Mouse (Mus musculus): ENCODE results near the gene Mroh3. TPM values are rescaled to one million over a fixed set of nuclear protein-coding genes. Genes with fewer than 3 reads are reported as not detected.

The Mroh3 gene
- total RNA-seq, 1 experiment: 0.22 TPM

GRCm38 (mm10) chr1:136249662-136250061, 37.0 kb upstream of the Mroh3 start:
- H3K4me3 ChIP-seq (ENCODE audit: insufficient read depth in 1 of 2, low read depth in 1 of 2, low read length in 2 of 2, poor library complexity in 1 of 2, severe bottlenecking in 1 of 2): no peak overlapping the region
- DNase-seq (ENCODE audit: low read depth, low spot score): no peak
- no peak for TF ChIP-seq ZNF384 (IDR thresholded peaks at IDR 0.05; ENCODE audit: low read depth, low read length)
- no peak for TF ChIP-seq HCFC1 (IDR thresholded peaks at IDR 0.05; ENCODE audit: borderline replicate concordance, insufficient read depth, low read length)
- no peak for TF ChIP-seq MAFK (IDR thresholded peaks at IDR 0.05; ENCODE audit: insufficient read depth, low read depth, low read length)
- TF ChIP-seq CHD2 (IDR thresholded peaks at IDR 0.05; ENCODE audit: low read depth, low read length): no peak
- no peak for TF ChIP-seq ZC3H11A (IDR thresholded peaks at IDR 0.05; ENCODE audit: borderline replicate concordance, low read depth, low read length)
- in situ Hi-C loops (cut with MboI; ENCODE audit: low sequenced_read_pairs in 2 of 2, unreplicated experiment in 2 of 2): no loop called here
- H3K9me3 ChIP-seq (ENCODE audit: control insufficient read depth, insufficient read depth, low read depth, low read length): no peaks in the 10 kb centered on the region
- no peaks in the 10 kb centered on the region for H3K4me1 ChIP-seq (ENCODE audit: control insufficient read depth in 2 of 2, insufficient read depth in 2 of 2, low read length in 2 of 2, poor library complexity in 1 of 2)
- no peaks in the 10 kb centered on the region for H3K36me3 ChIP-seq (ENCODE audit: control insufficient read depth, insufficient read depth, low read length, poor library complexity, severe bottlenecking)
- no peak overlapping the region for H3K27ac ChIP-seq (ENCODE audit: insufficient read depth, low read depth, low read length, poor library complexity, severe bottlenecking)
- H3K9ac ChIP-seq (ENCODE audit: insufficient read depth, low read depth, low read length, poor library complexity, severe bottlenecking): no peak overlapping the region

- DNase-seq (ENCODE audit: low read depth, low spot score): no peak
- in situ Hi-C loops (cut with MboI; ENCODE audit: low sequenced_read_pairs in 2 of 2, unreplicated experiment in 2 of 2): no loop called here
- H3K4me1 ChIP-seq (ENCODE audit: control insufficient read depth in 2 of 2, insufficient read depth in 2 of 2, low read length in 2 of 2, poor library complexity in 1 of 2): no peaks in the 10 kb centered on the region
- H3K9me3 ChIP-seq (ENCODE audit: control insufficient read depth, insufficient read depth, low read depth, low read length): no peaks in the 10 kb centered on the region
- H3K27ac ChIP-seq (ENCODE audit: insufficient read depth, low read depth, low read length, poor library complexity, severe bottlenecking): no peak overlapping the region
- TF ChIP-seq MAFK (IDR thresholded peaks at IDR 0.05; ENCODE audit: insufficient read depth, low read depth, low read length): no peak
- no peak for TF ChIP-seq CHD2 (IDR thresholded peaks at IDR 0.05; ENCODE audit: low read depth, low read length)
- no peak for TF ChIP-seq ZC3H11A (IDR thresholded peaks at IDR 0.05; ENCODE audit: borderline replicate concordance, low read depth, low read length)
- TF ChIP-seq HCFC1 (IDR thresholded peaks at IDR 0.05; ENCODE audit: borderline replicate concordance, insufficient read depth, low read length): no peak
- no peak for TF ChIP-seq ZNF384 (IDR thresholded peaks at IDR 0.05; ENCODE audit: low read depth, low read length)
- H3K9ac ChIP-seq (ENCODE audit: insufficient read depth, low read depth, low read length, poor library complexity, severe bottlenecking): no peak overlapping the region
- no peaks in the 10 kb centered on the region for H3K36me3 ChIP-seq (ENCODE audit: control insufficient read depth, insufficient read depth, low read length, poor library complexity, severe bottlenecking)
- no peak overlapping the region for H3K4me3 ChIP-seq (ENCODE audit: insufficient read depth in 1 of 2, low read depth in 1 of 2, low read length in 2 of 2, poor library complexity in 1 of 2, severe bottlenecking in 1 of 2)
Measured at GRCm38 (mm10) chr1:136247393-136247792, 34.8 kb upstream of the Mroh3 start.

GRCm38 (mm10) chr1:136244469-136244868, 31.8 kb upstream of the Mroh3 start:
- TF ChIP-seq ZC3H11A (IDR thresholded peaks at IDR 0.05; ENCODE audit: borderline replicate concordance, low read depth, low read length) (no peak), HCFC1 (IDR thresholded peaks at IDR 0.05; ENCODE audit: borderline replicate concordance, insufficient read depth, low read length) (no peak), CHD2 (IDR thresholded peaks at IDR 0.05; ENCODE audit: low read depth, low read length) (no peak), MAFK (IDR thresholded peaks at IDR 0.05; ENCODE audit: insufficient read depth, low read depth, low read length) (no peak), ZNF384 (IDR thresholded peaks at IDR 0.05; ENCODE audit: low read depth, low read length) (no peak)
- Histone ChIP-seq H3K36me3 (ENCODE audit: control insufficient read depth, insufficient read depth, low read length, poor library complexity, severe bottlenecking) (no peaks in the 10 kb centered on the region), H3K27ac (ENCODE audit: insufficient read depth, low read depth, low read length, poor library complexity, severe bottlenecking) (no peak overlapping the region), H3K9ac (ENCODE audit: insufficient read depth, low read depth, low read length, poor library complexity, severe bottlenecking) (no peak overlapping the region), H3K9me3 (ENCODE audit: control insufficient read depth, insufficient read depth, low read depth, low read length) (no peaks in the 10 kb centered on the region), H3K4me1 (ENCODE audit: control insufficient read depth in 2 of 2, insufficient read depth in 2 of 2, low read length in 2 of 2, poor library complexity in 1 of 2) (no peaks in the 10 kb centered on the region), H3K4me3 (ENCODE audit: insufficient read depth in 1 of 2, low read depth in 1 of 2, low read length in 2 of 2, poor library complexity in 1 of 2, severe bottlenecking in 1 of 2) (no peak overlapping the region)
- no peak for DNase-seq (ENCODE audit: low read depth, low spot score)
- in situ Hi-C loops (cut with MboI; ENCODE audit: low sequenced_read_pairs in 2 of 2, unreplicated experiment in 2 of 2): no loop called here

- TF ChIP-seq MAFK (IDR thresholded peaks at IDR 0.05; ENCODE audit: insufficient read depth, low read depth, low read length) (no peak), ZC3H11A (IDR thresholded peaks at IDR 0.05; ENCODE audit: borderline replicate concordance, low read depth, low read length) (no peak), HCFC1 (IDR thresholded peaks at IDR 0.05; ENCODE audit: borderline replicate concordance, insufficient read depth, low read length) (no peak), ZNF384 (IDR thresholded peaks at IDR 0.05; ENCODE audit: low read depth, low read length) (no peak), CHD2 (IDR thresholded peaks at IDR 0.05; ENCODE audit: low read depth, low read length) (no peak)
- no peak for DNase-seq (ENCODE audit: low read depth, low spot score)
- no peak overlapping the region for H3K27ac ChIP-seq (ENCODE audit: insufficient read depth, low read depth, low read length, poor library complexity, severe bottlenecking)
- in situ Hi-C loops (cut with MboI; ENCODE audit: low sequenced_read_pairs in 2 of 2, unreplicated experiment in 2 of 2): no loop called here
- no peak overlapping the region for H3K9ac ChIP-seq (ENCODE audit: insufficient read depth, low read depth, low read length, poor library complexity, severe bottlenecking)
- no peak overlapping the region for H3K4me3 ChIP-seq (ENCODE audit: insufficient read depth in 1 of 2, low read depth in 1 of 2, low read length in 2 of 2, poor library complexity in 1 of 2, severe bottlenecking in 1 of 2)
- no peaks in the 10 kb centered on the region for H3K9me3 ChIP-seq (ENCODE audit: control insufficient read depth, insufficient read depth, low read depth, low read length)
- no peaks in the 10 kb centered on the region for H3K4me1 ChIP-seq (ENCODE audit: control insufficient read depth in 2 of 2, insufficient read depth in 2 of 2, low read length in 2 of 2, poor library complexity in 1 of 2)
- no peaks in the 10 kb centered on the region for H3K36me3 ChIP-seq (ENCODE audit: control insufficient read depth, insufficient read depth, low read length, poor library complexity, severe bottlenecking)
Measured at GRCm38 (mm10) chr1:136241801-136242200, 29.2 kb upstream of the Mroh3 start.

- Histone ChIP-seq H3K9ac (ENCODE audit: insufficient read depth, low read depth, low read length, poor library complexity, severe bottlenecking) (no peak overlapping the region), H3K36me3 (ENCODE audit: control insufficient read depth, insufficient read depth, low read length, poor library complexity, severe bottlenecking) (no peaks in the 10 kb centered on the region), H3K4me3 (ENCODE audit: insufficient read depth in 1 of 2, low read depth in 1 of 2, low read length in 2 of 2, poor library complexity in 1 of 2, severe bottlenecking in 1 of 2) (no peak overlapping the region), H3K27ac (ENCODE audit: insufficient read depth, low read depth, low read length, poor library complexity, severe bottlenecking) (no peak overlapping the region), H3K4me1 (ENCODE audit: control insufficient read depth in 2 of 2, insufficient read depth in 2 of 2, low read length in 2 of 2, poor library complexity in 1 of 2) (0 out of 4 replicates have a peak, but pooled peaks cover 0 to 2% of the 10 kb centered on the region in 2 experiments), H3K9me3 (ENCODE audit: control insufficient read depth, insufficient read depth, low read depth, low read length) (no peaks in the 10 kb centered on the region)
- DNase-seq (ENCODE audit: low read depth, low spot score): no peak
- TF ChIP-seq HCFC1 (IDR thresholded peaks at IDR 0.05; ENCODE audit: borderline replicate concordance, insufficient read depth, low read length) (no peak), ZNF384 (IDR thresholded peaks at IDR 0.05; ENCODE audit: low read depth, low read length) (no peak), CHD2 (IDR thresholded peaks at IDR 0.05; ENCODE audit: low read depth, low read length) (no peak), ZC3H11A (IDR thresholded peaks at IDR 0.05; ENCODE audit: borderline replicate concordance, low read depth, low read length) (no peak), MAFK (IDR thresholded peaks at IDR 0.05; ENCODE audit: insufficient read depth, low read depth, low read length) (no peak)
- in situ Hi-C loops (cut with MboI; ENCODE audit: low sequenced_read_pairs in 2 of 2, unreplicated experiment in 2 of 2): no loop called here
Measured at GRCm38 (mm10) chr1:136238495-136238894, 25.9 kb upstream of the Mroh3 start.
